Mouse (Mus musculus): Measurements from ENCODE around the gene Olfr739.

Gene Olfr739

DNA sequence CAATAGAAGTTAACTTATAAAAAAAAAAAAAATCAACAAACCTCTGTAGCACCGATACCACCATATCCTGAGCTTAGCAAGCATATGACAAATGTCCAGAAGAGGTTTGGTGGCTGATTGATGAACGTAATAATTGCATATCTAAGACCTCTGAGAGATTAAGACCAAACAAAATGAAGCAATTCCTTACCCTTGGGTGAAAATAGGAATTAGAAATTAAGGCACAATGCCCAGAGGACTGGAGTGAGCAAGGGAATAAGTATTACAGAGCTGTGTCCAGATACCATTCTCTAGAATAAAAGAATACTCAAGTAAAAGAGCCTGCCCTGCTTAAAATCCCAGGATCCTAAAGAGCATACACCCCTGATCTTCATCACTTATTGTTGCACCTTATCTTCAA is at the start of gene Olfr739:
Gene Olfr739, plus strand, starts transcription at position 301 of the 400 bp plus-strand sequence.
- no peak for DNase-seq (ENCODE audit: low read depth, low spot score)

DNA sequence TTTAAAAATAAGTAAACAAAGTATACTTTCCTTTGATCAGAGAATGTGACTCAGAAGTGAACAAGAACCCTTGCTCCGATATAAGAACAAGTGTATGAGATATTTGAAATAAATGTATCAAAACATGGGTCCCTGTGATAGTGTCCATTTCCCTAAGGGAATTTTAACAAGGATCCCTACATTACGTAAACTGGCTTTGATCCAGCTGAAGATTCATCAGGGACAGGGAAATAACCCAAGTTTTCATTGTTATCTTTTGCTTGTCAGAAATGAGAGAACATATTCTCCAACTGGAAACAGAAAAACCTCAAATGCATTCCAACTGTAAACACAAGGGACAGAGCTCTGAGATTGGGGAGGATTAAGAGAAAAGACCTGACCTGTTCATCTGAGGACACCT is 37.6 kb upstream of the Olfr739 start, which contains the start of gene Olfr736:
Gene Olfr736, plus strand, starts transcription at position 301 of the 400 bp plus-strand sequence.
- no peak for DNase-seq (ENCODE audit: low read depth, low spot score)

DNA sequence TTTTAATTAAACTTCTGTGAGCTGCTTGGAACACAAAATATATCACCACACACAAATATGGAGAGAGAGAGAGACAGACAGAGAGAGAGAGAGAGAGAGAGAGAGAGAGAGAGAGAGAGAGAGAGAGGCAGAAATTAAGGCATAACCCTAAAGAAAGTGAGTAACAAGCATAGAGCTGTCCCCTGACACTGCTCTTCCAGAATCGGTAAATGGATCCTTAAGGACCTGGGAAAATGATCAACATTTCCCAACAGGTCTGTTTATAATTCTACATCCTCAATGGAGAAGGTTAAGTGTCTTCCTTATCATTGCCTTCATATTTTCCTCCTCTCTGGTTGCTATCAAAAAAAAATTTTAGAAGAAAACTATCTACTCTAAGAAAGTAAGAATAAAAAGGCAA is 11.2 kb upstream of the Olfr739 start, which contains the start of gene Olfr738:
Gene Olfr738, plus strand, starts transcription at position 301 of the 400 bp plus-strand sequence.
- DNase-seq (ENCODE audit: low read depth, low spot score): no peak

DNA sequence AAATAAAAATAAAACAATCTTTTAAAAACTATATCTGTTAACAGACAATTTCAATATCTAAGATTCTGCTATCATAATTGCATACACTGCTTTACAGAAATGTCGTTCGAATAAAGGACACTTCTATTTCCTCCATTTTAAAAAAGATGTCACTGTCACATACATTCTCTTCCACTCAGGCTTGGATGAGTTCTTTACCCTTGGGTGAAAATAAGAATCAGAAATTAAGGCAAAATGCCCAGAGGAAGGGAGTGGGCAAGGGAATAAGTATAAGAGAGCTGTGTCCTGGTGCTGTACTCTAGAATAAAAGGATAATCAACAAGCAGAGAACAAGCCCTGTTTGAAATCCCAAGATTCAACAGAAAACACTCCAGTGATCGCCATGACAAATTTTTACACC is 26.8 kb downstream of the Olfr739 start, which contains the start of gene Olfr740:
Gene Olfr740, plus strand, starts transcription at position 301 of the 400 bp plus-strand sequence.
- DNase-seq (ENCODE audit: low read depth, low spot score): no peak

DNA sequence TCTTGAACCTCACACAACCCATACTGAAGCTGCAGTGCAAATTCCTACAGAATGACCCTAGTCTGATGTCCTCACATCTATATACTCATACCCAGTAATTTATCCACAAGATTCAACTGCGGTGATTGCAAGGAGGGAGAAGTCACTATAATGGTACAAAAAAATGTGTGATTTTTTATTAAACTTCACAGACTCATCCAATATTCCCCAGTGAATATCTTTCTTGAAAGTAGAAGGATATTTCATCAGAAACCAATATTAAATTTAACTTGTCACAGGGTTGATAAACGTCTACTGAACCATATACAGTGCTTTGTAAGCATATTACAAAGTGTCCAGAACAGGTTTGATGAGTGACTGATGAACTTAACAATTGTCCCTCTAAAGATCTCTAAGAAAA is 54.0 kb downstream of the Olfr739 start, which contains the start of gene Olfr741:
Gene Olfr741, plus strand, starts transcription at position 301 of the 400 bp plus-strand sequence.
- no peak for DNase-seq (ENCODE audit: low read depth, low spot score)

All from forelimb bud, embryonic 11.5 days (tissue).